Mouse (Mus musculus) heart, postnatal 4 days (tissue): ENCODE measurements at regions not wholly inside any gene's neighbourhood (a gene's known extent, or its start where the extent isn't known, plus 50 kb on each side); places are given as distances from the start of the nearest gene placed in this dataset.

Experiments
- DNase-seq: peaks from one replicate; pipeline ENCODE4 v3.0.0; 2021

- no peak for DNase-seq
Measured at GRCm38 (mm10) chr13:93992961-93993360, 64.6 kb upstream of the Lhfpl2 start.

- no peak for DNase-seq
Measured at GRCm38 (mm10) chr13:93995423-93995822, 62.2 kb upstream of the Lhfpl2 start.

- peak; percentile 37 for DNase-seq
Measured at GRCm38 (mm10) chr13:93996535-93997382, 60.8 kb upstream of the Lhfpl2 start.

GRCm38 (mm10) chr13:93997981-93998380, 59.6 kb upstream of the Lhfpl2 start:
- DNase-seq, result no peak

GRCm38 (mm10) chr13:93998406-93998805, 59.2 kb upstream of the Lhfpl2 start:
- no peak for DNase-seq

- DNase-seq, result no peak
Measured at GRCm38 (mm10) chr13:94003816-94004215, 53.8 kb upstream of the Lhfpl2 start.

- DNase-seq, result no peak
Measured at GRCm38 (mm10) chr13:94004417-94004816, 53.2 kb upstream of the Lhfpl2 start.

GRCm38 (mm10) chr13:94005880-94006279, 51.7 kb upstream of the Lhfpl2 start:
- no peak for DNase-seq
